Mouse (Mus musculus) MEL (cell line): Measurements from ENCODE around the gene Cep170.

ENCODE experiments used
- GATA1 ChIP-seq: IDR thresholded peaks from 2 replicates; pipeline ENCODE4 v1.6.1; 2011; ENCODE audit warnings: low read depth, low read length, improper control_type of control experiment
- JUND ChIP-seq: IDR thresholded peaks from 2 replicates; pipeline ENCODE4 v1.6.1; 2011; ENCODE audit warnings: low read depth, mild to moderate bottlenecking, improper control_type of control experiment, low read length
- KAT2A ChIP-seq: conservative IDR thresholded peaks from 2 replicates; pipeline ENCODE4 v1.6.1; 2012; ENCODE audit warnings: low read depth, low read length, improper control_type of control experiment, inconsistent platforms

DNA sequence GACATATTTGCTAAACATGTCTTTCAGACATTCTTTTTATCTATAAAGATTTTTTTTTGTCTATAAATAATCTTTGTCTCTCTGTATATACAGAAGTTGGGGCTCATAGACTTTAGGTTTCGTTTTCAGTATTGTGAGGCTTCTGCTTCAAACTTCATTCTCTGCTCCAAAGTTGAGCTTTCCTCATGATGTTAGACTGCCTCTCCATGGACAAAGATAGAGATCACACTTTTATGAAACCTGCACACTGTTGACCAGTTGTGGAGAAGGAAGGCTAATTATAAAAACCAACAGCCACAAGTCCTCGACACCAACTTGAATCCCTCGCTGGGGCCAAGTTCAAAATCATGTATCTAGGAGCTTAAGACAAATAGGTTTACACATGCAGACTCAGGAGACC is 115.2 kb downstream of the Cep170 start:
- TF ChIP-seq GATA1, result no peak
- TF ChIP-seq JUND, result no peak
- no peak for TF ChIP-seq KAT2A
